Mouse (Mus musculus): ENCODE data around the gene Atp6v0d1. TPM values are rescaled to one million over a fixed set of nuclear protein-coding genes. Genes with fewer than 3 reads are reported as not detected.

Gene Atp6v0d1
- polyA plus RNA-seq, 1 experiment from 2014 or later, result 51.0 TPM

GRCm38 (mm10) chr8:105516018-105516645 is 49.7 kb downstream of the Atp6v0d1 start:
- Histone ChIP-seq H3K4me3 (no peak overlapping the region), H3K9ac (no peak overlapping the region), H3K9me3 (replicated peaks) (no peaks in the 10 kb centered on the region), H3K27ac (no peak overlapping the region), H3K27me3 (replicated peaks) (peaks cover 70% of the 10 kb centered on the region), H3K4me1 (peaks cover 45% of the 10 kb centered on the region), H3K4me2 (peak overlapping the region; percentile 44), H3K36me3 (no peaks in the 10 kb centered on the region)
- 0 out of 2 replicates have a peak, but pooled peaks have one; percentile 8 for ATAC-seq
- 11% methylated on average over 12 of the region's 12 CpGs for WGBS (ENCODE audit: insufficient replicate concordance)

- whole genome bisulfite sequencing (ENCODE audit: insufficient replicate concordance), result 67% methylated on average over 5 of the region's 5 CpGs
- Histone ChIP-seq H3K4me1 (peaks cover 42% of the 10 kb centered on the region), H3K36me3 (no peaks in the 10 kb centered on the region), H3K9me3 (replicated peaks) (no peaks in the 10 kb centered on the region), H3K9ac (no peak overlapping the region), H3K4me3 (no peak overlapping the region), H3K27me3 (replicated peaks) (peaks cover 56% of the 10 kb centered on the region), H3K4me2 (no peak overlapping the region), H3K27ac (no peak overlapping the region)
- ATAC-seq, result no peak
Measured at GRCm38 (mm10) chr8:105514656-105515055, 51.2 kb downstream of the Atp6v0d1 start.

DNA sequence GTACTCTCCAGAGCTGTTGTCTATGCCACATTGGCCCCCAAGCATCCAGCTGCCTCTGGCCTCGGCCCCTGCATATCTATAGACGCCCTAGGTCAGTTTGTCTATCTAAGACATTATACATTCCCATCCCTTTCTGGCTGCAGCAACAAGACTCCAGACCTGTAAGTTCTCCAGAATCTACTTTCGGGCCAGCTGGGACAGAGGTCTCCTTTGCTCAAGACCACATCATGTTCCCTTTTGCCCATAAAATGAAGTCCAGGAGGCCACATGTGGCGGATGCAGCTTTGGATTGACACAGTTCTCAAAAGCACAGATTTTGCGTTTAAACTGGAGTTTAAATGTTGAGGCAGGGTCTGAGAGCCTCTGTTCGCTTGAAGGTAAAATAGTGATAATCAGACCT is 51.7 kb downstream of the Atp6v0d1 start:
- no peak overlapping the region for H3K4me2 ChIP-seq
- peaks cover 38% of the 10 kb centered on the region for H3K4me1 ChIP-seq
- no peaks in the 10 kb centered on the region for H3K36me3 ChIP-seq
- H3K9ac ChIP-seq, result no peak overlapping the region
- 76% methylated on average over 6 of the region's 6 CpGs for WGBS (ENCODE audit: insufficient replicate concordance)
- no peaks in the 10 kb centered on the region for H3K9me3 ChIP-seq (replicated peaks)
- no peak overlapping the region for H3K4me3 ChIP-seq
- H3K27ac ChIP-seq, result no peak overlapping the region
- no peak for ATAC-seq
- peaks cover 51% of the 10 kb centered on the region for H3K27me3 ChIP-seq (replicated peaks)

DNA sequence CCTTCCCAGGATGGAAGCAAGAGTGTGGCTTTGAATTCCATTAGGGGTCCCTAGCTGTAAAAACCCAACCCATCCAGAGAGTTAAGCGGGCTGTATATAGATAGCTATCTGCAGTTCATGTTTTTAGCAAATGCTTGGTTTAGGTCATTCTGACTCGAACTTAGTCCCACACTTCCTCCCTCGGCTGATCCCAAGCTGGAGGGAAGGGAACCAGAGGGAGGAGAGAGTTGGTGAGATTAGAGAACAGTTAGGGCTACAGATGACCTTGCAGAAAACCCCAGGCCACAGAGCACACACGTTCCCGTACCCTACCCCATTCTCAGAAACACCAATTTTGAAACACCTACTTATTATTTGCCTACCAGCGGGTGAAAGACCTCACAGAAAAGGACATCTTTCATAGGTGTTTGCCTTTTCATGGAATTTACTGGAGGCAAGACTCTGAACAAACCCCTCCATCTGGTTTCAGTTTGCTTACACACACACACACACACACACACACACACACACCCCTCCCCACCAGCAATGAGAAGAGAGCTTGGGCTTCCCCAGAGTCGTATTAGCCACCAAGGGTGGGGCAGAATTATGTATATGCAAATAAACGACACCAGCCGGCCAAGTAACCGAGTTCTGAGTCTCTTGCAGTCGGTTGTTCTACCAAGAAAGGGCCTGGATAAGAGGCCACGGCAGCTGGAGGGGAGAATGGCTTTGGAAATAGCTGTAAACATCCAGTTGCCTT is 55.7 kb downstream of the Atp6v0d1 start:
- WGBS (ENCODE audit: insufficient replicate concordance), result 24% methylated on average over 12 of the region's 12 CpGs
- no peak for ATAC-seq
- Histone ChIP-seq H3K36me3 (no peaks in the 10 kb centered on the region), H3K4me1 (peaks cover 11% of the 10 kb centered on the region), H3K4me3 (no peak overlapping the region), H3K27me3 (replicated peaks) (peaks cover 13% of the 10 kb centered on the region), H3K9ac (no peak overlapping the region), H3K4me2 (peak overlapping the region; percentile 23), H3K27ac (no peak overlapping the region), H3K9me3 (replicated peaks) (no peaks in the 10 kb centered on the region)

GRCm38 (mm10) chr8:105508758-105509157 is 57.1 kb downstream of the Atp6v0d1 start:
- Histone ChIP-seq H3K36me3 (no peaks in the 10 kb centered on the region), H3K27me3 (replicated peaks) (0 out of 2 replicates have a peak, but pooled peaks cover 3% of the 10 kb centered on the region), H3K9me3 (replicated peaks) (no peaks in the 10 kb centered on the region), H3K4me1 (peaks cover 11% of the 10 kb centered on the region), H3K4me2 (no peak overlapping the region), H3K27ac (no peak overlapping the region), H3K4me3 (no peak overlapping the region), H3K9ac (no peak overlapping the region)
- 71% methylated on average over 1 of the region's 2 CpGs for WGBS (ENCODE audit: insufficient replicate concordance)
- no peak for ATAC-seq

GRCm38 (mm10) chr8:105506977-105507376 is 58.9 kb downstream of the Atp6v0d1 start:
- H3K4me1 ChIP-seq, result peaks cover 11% of the 10 kb centered on the region
- no peak overlapping the region for H3K4me2 ChIP-seq
- H3K9ac ChIP-seq, result no peak overlapping the region
- H3K4me3 ChIP-seq, result no peak overlapping the region
- H3K9me3 ChIP-seq (replicated peaks), result no peaks in the 10 kb centered on the region
- H3K27ac ChIP-seq, result no peak overlapping the region
- ATAC-seq, result no peak
- H3K36me3 ChIP-seq, result no peaks in the 10 kb centered on the region
- 51% methylated on average over 6 of the region's 6 CpGs for WGBS (ENCODE audit: insufficient replicate concordance)
- 0 out of 2 replicates have a peak, but pooled peaks cover 3% of the 10 kb centered on the region for H3K27me3 ChIP-seq (replicated peaks)

GRCm38 (mm10) chr8:105504617-105505016 is 61.2 kb downstream of the Atp6v0d1 start:
- no peak for ATAC-seq
- H3K9me3 ChIP-seq (replicated peaks), result no peaks in the 10 kb centered on the region

DNA sequence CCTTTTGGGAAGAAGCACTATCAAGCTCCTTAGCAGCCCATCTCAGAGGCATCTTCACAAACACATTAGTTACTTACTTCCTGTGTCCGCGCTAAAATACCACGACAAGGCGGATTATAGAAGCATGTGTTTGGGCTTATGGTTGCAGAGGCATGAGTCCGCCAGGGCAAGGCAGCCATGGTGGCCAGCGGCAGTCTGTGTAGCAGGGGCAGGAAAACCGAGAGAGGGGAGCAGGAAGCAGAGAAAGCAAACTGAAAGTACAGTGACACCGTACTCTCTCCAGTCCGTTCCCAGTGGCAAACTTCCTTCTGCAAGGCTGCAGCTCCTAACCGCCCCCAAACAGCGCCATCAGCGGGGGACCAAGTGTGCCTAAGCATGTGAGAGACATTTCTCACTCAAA is 66.1 kb downstream of the Atp6v0d1 start:
- Histone ChIP-seq H3K4me3 (peak overlapping the region; percentile 42), H3K4me2 (peak overlapping the region; percentile 60), H3K27me3 (replicated peaks) (peaks cover 5% of the 10 kb centered on the region; the same call in 1 of the 2 replicates), H3K9ac (peak overlapping the region; percentile 58), H3K36me3 (no peaks in the 10 kb centered on the region), H3K9me3 (replicated peaks) (no peaks in the 10 kb centered on the region), H3K27ac (no peak overlapping the region), H3K4me1 (peaks cover 24% of the 10 kb centered on the region)
- ATAC-seq, result no peak
- 26% methylated on average over 12 of the region's 12 CpGs for WGBS (ENCODE audit: insufficient replicate concordance)

More at GRCm38 (mm10) chr8:105504617-105505016, 61.2 kb downstream of the Atp6v0d1 start:
- Histone ChIP-seq H3K4me2 (no peak overlapping the region), H3K4me3 (no peak overlapping the region), H3K9ac (no peak overlapping the region), H3K27ac (no peak overlapping the region), H3K27me3 (replicated peaks) (0 out of 2 replicates have a peak, but pooled peaks cover 3% of the 10 kb centered on the region), H3K36me3 (no peaks in the 10 kb centered on the region), H3K4me1 (peaks cover 5% of the 10 kb centered on the region; the same call in 1 of the 2 replicates)
- WGBS (ENCODE audit: insufficient replicate concordance), result 69% methylated on average over 3 of the region's 3 CpGs

DNA sequence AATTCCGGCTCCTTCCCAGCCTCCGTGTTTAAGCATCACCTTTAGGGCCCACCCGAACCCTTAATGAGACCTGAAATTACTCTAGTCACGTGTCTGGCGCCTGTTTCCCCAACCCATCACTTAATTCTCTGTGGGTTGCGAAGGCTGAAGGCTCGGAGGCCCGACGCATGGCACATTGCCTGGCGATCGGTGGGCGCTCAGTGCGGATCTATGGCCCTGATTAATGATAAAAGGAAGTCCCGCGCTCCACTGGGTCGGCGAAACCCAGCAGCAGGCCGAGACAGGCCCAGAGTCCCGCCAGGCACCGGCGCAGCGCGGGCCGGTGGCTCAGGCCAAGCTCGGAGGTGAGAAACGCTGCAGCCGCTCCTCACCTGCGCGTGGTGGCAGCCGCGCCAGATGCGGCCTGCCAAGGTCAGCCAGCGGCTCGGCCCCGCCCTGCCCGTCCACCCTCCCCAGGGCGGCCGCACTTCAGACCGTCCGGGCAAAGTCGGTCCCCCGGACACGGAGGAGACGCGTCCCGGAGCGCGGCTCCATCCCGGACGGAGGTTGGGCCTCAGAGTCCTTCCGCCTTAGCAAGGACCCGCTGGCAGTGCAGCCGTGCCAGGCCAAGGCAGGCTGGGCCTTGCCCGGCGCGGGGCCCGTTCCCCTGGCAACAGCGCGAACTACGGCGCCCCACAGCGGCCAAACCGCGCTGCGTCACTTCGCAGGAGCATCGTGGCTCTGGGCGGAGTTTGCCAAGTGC is 69.2 kb downstream of the Atp6v0d1 start, which contains the start of gene Zdhhc1:
Gene Zdhhc1 (minus strand): TSS at position 464 of the 742 bp plus-strand sequence.
- H3K4me1 ChIP-seq, result peaks cover 28% of the 10 kb centered on the region
- peak within 1 kb of the TSS; percentile 86 for H3K4me2 ChIP-seq
- peak within 1 kb of the TSS; percentile 72 for H3K4me3 ChIP-seq
- H3K27me3 ChIP-seq (replicated peaks), result peaks cover 5% of the 10 kb centered on the region; the same call in 1 of the 2 replicates
- H3K27ac ChIP-seq, result no peak within 1 kb of the TSS
- peak within 1 kb of the TSS; percentile 78 for H3K9ac ChIP-seq
- under 1% methylated on average over 68 of the region's 68 CpGs for WGBS (ENCODE audit: insufficient replicate concordance)
- H3K9me3 ChIP-seq (replicated peaks), result no peaks in the 10 kb centered on the region
- peak; percentile 86 for ATAC-seq
- no peaks in the 10 kb centered on the region for H3K36me3 ChIP-seq

- ATAC-seq, result no peak
- no peaks in the 10 kb centered on the region for H3K36me3 ChIP-seq
- H3K27ac ChIP-seq, result no peak overlapping the region
- H3K4me2 ChIP-seq, result peak overlapping the region; percentile 86
- peaks cover 38% of the 10 kb centered on the region for H3K4me1 ChIP-seq
- no peak overlapping the region for H3K9ac ChIP-seq
- 60% methylated on average over 17 of the region's 17 CpGs for WGBS (ENCODE audit: insufficient replicate concordance)
- H3K27me3 ChIP-seq (replicated peaks), result peaks cover 5% of the 10 kb centered on the region; the same call in 1 of the 2 replicates
- 0 out of 2 replicates have a peak overlapping the region, but pooled peaks have one; percentile 72 for H3K4me3 ChIP-seq
- H3K9me3 ChIP-seq (replicated peaks), result no peaks in the 10 kb centered on the region
Measured at GRCm38 (mm10) chr8:105495350-105496302, 70.2 kb downstream of the Atp6v0d1 start.

GRCm38 (mm10) chr8:105494566-105494965 is 71.3 kb downstream of the Atp6v0d1 start:
- H3K9ac ChIP-seq, result no peak overlapping the region
- no peak overlapping the region for H3K4me3 ChIP-seq
- no peak overlapping the region for H3K27ac ChIP-seq
- H3K4me1 ChIP-seq, result peaks cover 33% of the 10 kb centered on the region
- WGBS (ENCODE audit: insufficient replicate concordance), result 75% methylated on average over 3 of the region's 3 CpGs
- H3K27me3 ChIP-seq (replicated peaks), result peaks cover 5% of the 10 kb centered on the region; the same call in 1 of the 2 replicates
- no peaks in the 10 kb centered on the region for H3K9me3 ChIP-seq (replicated peaks)
- no peak for ATAC-seq
- H3K36me3 ChIP-seq, result no peaks in the 10 kb centered on the region
- no peak overlapping the region for H3K4me2 ChIP-seq

Data from liver, embryonic 12.5 days (tissue).